Mouse (Mus musculus) kidney, postnatal 0 days (tissue): Measurements from ENCODE around the gene Gm26602. TPM values are rescaled to one million over a fixed set of nuclear protein-coding genes. Genes with fewer than 3 reads are reported as not detected.
A peak's percentile ranks its signal among the peaks of the same experiment; 100 is the strongest.

Experiments used
- ATAC-seq: fragments of 200-750 bp; cut with Nextera tagmentation; replicated peaks from 2 replicates; pipeline ENCODE4 v1.8.0; 2017; ENCODE audit warnings: low read depth, moderate number of reproducible peaks, moderate TSS enrichment, moderate library complexity; ENCODE audit not compliant: low FRiP score
- DNase-seq: peaks from one replicate; pipeline ENCODE4 v3.0.0-alpha.2; 2016; ENCODE audit warnings: low spot score
- H3K27ac ChIP-seq: fragments of 300-500 bp; sonication (generic); 2 replicates; pipeline ENCODE4 v1.5.1; 2014; ENCODE audit warnings: mild to moderate bottlenecking
- H3K27me3 ChIP-seq: fragments of 300-500 bp; sonication (generic); 2 replicates; pipeline ENCODE4 v1.6.1; 2014; ENCODE audit warnings: low read length, mixed read lengths; ENCODE audit not compliant: insufficient read depth
- H3K36me3 ChIP-seq: fragments of 300-500 bp; sonication (generic); 2 replicates; pipeline ENCODE4 v1.6.1; 2014; ENCODE audit warnings: low read length, mixed read lengths; ENCODE audit not compliant: insufficient read depth
- H3K4me1 ChIP-seq: fragments of 300-500 bp; sonication (generic); replicated peaks from 2 replicates; pipeline ENCODE4 v1.6.1; 2014; ENCODE audit warnings: antibody characterized with exemption, low read length, mixed read lengths; ENCODE audit not compliant: insufficient read depth
- H3K4me2 ChIP-seq: fragments of 300-500 bp; sonication (generic); 2 replicates; pipeline ENCODE4 v1.6.1; 2014; ENCODE audit warnings: mild to moderate bottlenecking, low read length, moderate library complexity, mixed read lengths
- H3K4me3 ChIP-seq: fragments of 300-500 bp; sonication (generic); replicated peaks from 2 replicates; pipeline ENCODE4 v1.5.1; 2014; ENCODE audit warnings: low read depth, low read length
- H3K9ac ChIP-seq: fragments of 300-500 bp; sonication (generic); 2 replicates; pipeline ENCODE4 v1.6.1; 2014; ENCODE audit warnings: low read depth, low read length
- H3K9me3 ChIP-seq: fragments of 300-500 bp; sonication (generic); replicated peaks from 2 replicates; pipeline ENCODE4 v1.6.1; 2016; ENCODE audit warnings: low read length, inconsistent platforms, mixed read lengths
- CTCF ChIP-seq: IDR thresholded peaks from 2 replicates; pipeline ENCODE4 v1.5.1; 2016; ENCODE audit warnings: antibody characterized with exemption, low read depth, mild to moderate bottlenecking, moderate library complexity
- WGBS: fragments of 180-500 bp; shearing (Covaris S2); extraction: QIAGEN DNeasy Blood & Tissue Kit; methylation state at CpG from one replicate; pipeline ENCODE4 v1.1.7; 2014; 5-methylcytosine and 5-hydroxymethylcytosine counted together
- polyA plus RNA-seq: library from polyadenylated mRNA; unstranded; fragments of >200 nt; fragmentation: Nextera tagmentation; extraction: Ambion mirVana; gene quantifications from 2 replicates; pipeline ENCODE4 v1.2.1, GENCODE M21; 2015

The Gm26602 gene
- polyA plus RNA-seq, result 4.8 and 21.6 TPM in 2 replicates

DNA sequence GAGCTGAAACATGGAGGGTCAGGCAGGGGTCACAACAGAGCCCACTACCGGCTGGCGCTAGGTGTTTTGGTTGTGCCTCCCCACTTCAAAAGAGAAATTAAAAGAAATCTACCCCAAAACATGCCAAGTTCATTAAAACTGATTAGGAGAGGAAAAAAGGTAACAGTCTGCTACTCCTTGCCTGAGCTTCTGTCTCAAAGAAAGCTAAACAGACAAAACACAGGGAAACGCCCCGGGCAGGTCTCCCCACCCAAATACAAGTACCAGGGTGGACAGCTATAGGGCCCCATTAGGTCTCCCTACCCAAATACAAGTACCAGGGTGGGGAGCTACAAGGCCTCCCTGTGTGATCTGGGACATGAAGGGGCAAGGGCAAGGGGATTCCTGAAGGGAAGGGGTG lies at the start of gene Gm26602:
TSS of gene Gm26602 (plus strand) at position 301 of the 400 bp plus-strand sequence.
- no peak within 1 kb of the TSS for H3K4me3 ChIP-seq
- DNase-seq, result no peak
- no peak within 1 kb of the TSS for H3K4me2 ChIP-seq
- no peaks in the 10 kb centered on the region for H3K27me3 ChIP-seq
- H3K9ac ChIP-seq, result no peak within 1 kb of the TSS
- H3K36me3 ChIP-seq, result peaks cover 28% of the 10 kb centered on the region
- H3K9me3 ChIP-seq, result no peaks in the 10 kb centered on the region
- H3K27ac ChIP-seq, result peak within 1 kb of the TSS; percentile 95
- no peak for ATAC-seq
- TF ChIP-seq CTCF, result no peak
- WGBS, result 92% methylated on average over 4 of the region's 4 CpGs
- peaks cover 4% of the 10 kb centered on the region for H3K4me1 ChIP-seq

DNA sequence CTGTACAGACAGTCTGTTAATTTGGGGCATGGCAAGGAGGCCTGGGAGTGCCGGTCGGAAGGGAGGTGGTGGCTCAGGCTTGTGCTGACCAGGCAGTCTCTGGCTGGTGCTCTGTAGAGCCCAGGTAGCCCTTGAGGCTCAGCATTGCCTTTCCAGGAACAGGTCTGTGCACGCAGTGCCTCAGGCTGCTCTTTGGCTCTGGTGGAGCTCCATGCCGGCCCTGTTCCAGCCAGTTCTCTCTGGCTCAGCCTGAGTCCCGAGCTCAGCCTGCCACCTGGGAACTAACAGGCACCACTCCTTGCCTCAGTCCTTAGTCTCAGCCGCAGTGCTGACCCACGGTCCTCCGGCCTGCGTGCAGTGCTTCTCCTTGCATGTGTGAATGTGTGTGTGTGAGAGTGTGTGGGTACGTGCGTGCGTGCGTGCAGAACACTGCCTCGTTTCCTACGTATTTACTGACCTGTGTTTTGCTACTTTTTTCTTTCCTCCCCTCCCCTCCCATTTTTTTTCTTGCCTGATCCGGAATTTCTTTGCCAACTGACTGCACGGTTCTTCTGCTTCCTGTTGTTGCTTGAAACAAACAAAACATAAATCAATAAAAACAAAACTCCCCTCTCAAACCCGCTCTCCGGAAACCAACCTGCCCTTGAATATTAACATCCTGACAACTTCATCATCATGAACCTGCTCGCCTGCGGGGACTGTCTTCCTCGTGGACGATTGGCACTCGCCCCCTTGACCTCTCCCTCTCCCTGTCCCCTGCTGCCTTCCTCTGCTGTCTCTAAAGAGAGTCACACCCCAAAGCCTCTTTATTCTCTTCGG lies 49.2 kb upstream of the Gm26602 start:
- H3K4me2 ChIP-seq, result 0 out of 2 replicates have a peak overlapping the region, but pooled peaks have one; percentile 8
- H3K9ac ChIP-seq, result no peak overlapping the region
- 41% methylated on average over 25 of the region's 25 CpGs for WGBS
- peaks cover 39% of the 10 kb centered on the region for H3K4me1 ChIP-seq
- ATAC-seq (peak; percentile 3; the same call in 1 of the 2 replicates), DNase-seq (no peak)
- H3K27me3 ChIP-seq, result no peaks in the 10 kb centered on the region
- H3K27ac ChIP-seq, result peak overlapping the region; percentile 61
- no peak overlapping the region for H3K4me3 ChIP-seq
- no peak for TF ChIP-seq CTCF
- H3K36me3 ChIP-seq, result peaks cover 56% of the 10 kb centered on the region
- no peaks in the 10 kb centered on the region for H3K9me3 ChIP-seq

DNA sequence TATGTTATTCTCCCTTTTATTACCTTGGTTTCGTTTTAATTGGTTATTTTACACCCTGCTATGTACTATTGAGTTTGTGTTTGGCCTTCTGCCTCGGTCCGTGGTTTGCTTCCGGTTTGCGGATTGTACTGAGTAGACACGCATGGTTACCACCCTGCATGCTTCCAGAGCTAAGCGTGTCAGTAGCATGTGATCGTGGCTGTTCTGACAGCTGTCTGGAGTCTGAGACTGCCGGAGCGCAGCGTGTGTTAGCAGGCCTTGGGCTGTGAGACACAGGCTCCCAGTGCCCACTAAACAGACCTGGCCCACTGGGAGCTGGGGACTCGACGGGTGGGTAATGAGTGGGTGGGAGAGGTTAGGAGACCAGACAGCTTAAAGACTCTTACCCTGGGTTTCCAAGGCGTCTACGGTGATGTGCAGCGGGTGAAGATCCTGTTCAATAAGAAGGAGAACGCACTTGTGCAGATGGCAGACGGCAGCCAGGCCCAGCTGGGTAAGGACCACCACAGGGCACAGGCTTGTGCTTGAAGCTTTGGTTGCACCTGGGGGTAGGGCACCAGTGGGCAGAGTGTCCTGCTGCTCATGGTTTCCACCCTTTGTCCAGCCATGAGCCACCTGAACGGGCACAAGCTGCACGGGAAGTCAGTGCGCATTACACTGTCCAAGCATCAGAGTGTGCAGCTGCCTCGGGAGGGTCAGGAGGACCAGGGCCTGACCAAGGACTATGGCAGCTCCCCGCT lies 48.4 kb upstream of the Gm26602 start:
- no peak for TF ChIP-seq CTCF
- Histone ChIP-seq H3K4me3 (no peak overlapping the region), H3K4me1 (peaks cover 37% of the 10 kb centered on the region), H3K9me3 (no peaks in the 10 kb centered on the region), H3K36me3 (peaks cover 56% of the 10 kb centered on the region), H3K27ac (0 out of 2 replicates have a peak overlapping the region, but pooled peaks have one; percentile 2), H3K4me2 (no peak overlapping the region), H3K9ac (no peak overlapping the region), H3K27me3 (no peaks in the 10 kb centered on the region)
- 71% methylated on average over 23 of the region's 23 CpGs for WGBS
- ATAC-seq, result no peak
- DNase-seq, result no peak

DNA sequence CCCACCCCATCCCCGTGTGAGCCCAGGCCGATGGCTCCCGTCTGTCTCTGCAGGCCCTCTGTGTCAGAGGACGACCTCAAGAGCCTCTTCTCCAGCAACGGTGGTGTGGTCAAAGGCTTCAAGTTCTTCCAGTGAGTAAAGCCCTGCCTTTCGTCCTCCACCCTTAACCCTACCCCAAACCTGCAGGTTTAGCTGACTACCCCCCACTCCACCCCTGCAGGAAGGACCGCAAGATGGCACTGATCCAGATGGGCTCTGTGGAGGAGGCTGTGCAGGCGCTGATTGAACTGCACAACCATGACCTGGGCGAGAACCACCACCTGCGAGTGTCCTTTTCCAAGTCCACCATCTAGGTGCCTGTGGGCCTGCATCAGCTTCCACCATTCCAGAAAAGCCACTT lies 47.7 kb upstream of the Gm26602 start:
- H3K9me3 ChIP-seq, result no peaks in the 10 kb centered on the region
- peaks cover 56% of the 10 kb centered on the region for H3K36me3 ChIP-seq
- H3K9ac ChIP-seq, result no peak overlapping the region
- no peak overlapping the region for H3K4me3 ChIP-seq
- WGBS, result 46% methylated on average over 10 of the region's 10 CpGs
- no peak overlapping the region for H3K4me2 ChIP-seq
- no peaks in the 10 kb centered on the region for H3K27me3 ChIP-seq
- DNase-seq, result no peak
- no peak for ATAC-seq
- no peak for TF ChIP-seq CTCF
- no peak overlapping the region for H3K27ac ChIP-seq
- H3K4me1 ChIP-seq, result peaks cover 30% of the 10 kb centered on the region

DNA sequence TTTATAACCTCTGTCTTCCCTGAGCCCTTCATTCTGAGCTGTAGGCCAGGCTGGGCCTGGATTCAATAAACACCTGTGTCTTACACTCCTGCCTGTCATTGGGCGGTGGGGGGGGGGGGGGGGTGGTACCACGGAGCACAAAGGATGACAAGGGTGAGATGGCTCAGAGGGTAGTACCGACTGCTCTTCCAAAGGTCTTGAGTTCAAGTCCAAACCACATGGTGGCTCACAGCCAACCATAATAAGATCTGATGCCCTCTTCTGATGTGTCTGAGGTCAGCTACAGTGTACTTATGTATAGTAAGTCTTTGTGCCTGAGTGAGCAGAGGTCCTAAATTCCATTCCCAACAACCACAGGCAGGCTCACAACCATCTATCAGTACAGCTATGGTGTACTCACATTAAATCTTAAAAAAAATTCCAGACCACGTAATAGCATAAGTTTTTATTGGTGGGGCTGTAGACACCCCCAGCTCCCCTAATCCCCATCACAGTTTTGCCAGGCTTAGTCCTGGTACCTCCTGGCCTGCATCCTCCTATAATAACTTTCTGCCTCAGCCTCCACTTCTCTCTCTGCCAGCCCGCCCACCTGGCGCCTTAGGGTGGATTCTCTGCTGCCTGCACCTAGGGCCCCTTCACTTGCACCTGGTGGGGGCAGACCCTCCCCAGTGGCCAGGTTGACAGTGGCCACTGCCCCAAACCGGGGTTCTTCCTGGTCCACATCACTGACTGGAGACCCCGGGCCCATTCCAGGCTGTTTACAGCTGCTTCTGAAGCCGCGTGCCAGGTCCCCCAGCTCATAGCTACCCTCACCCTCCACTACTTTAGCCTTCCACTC lies 46.1 kb upstream of the Gm26602 start:
- WGBS, result 48% methylated on average over 10 of the region's 10 CpGs
- H3K27ac ChIP-seq, result no peak overlapping the region
- H3K9me3 ChIP-seq, result no peaks in the 10 kb centered on the region
- H3K4me3 ChIP-seq, result no peak overlapping the region
- H3K27me3 ChIP-seq, result no peaks in the 10 kb centered on the region
- DNase-seq (no peak), ATAC-seq (no peak)
- H3K4me1 ChIP-seq, result peaks cover 16% of the 10 kb centered on the region; the same call in 1 of the 2 replicates
- no peak overlapping the region for H3K4me2 ChIP-seq
- H3K9ac ChIP-seq, result no peak overlapping the region
- H3K36me3 ChIP-seq, result peaks cover 44% of the 10 kb centered on the region
- no peak for TF ChIP-seq CTCF
